Comparison of ENCODE assay signal across 11 mouse cellular contexts in the genomic region with DNA sequence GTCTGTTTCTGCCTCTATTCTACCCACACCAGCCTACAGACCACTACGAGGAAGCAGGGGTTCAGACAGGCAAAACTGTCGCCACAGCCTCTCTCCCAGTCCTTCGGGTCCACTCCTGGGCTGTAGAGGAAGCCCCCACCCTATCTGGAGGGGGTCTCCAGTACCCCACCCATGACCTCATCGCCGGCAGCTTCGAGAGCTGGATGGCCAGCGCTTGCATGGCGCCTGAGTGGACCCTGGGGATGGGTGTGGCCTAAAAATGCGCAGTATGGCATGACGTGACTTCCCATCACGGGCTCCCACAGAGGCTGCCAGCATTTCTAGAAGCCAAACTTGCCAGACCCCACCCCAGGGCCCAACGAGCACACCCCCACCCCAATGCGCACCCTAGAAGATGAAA. TPM values are rescaled to one million over a fixed set of nuclear protein-coding genes. Genes with fewer than 3 reads are reported as not detected.
DNase-seq lines count a peak whose midpoint lies in the region; ATAC-seq and TF ChIP-seq lines count a peak whose summit lies in the region.
"Had no signal": no experiment of that assay in that cellular context is flagged by ENCODE, and none has a peak within 500 bp of the region (broad histone marks: within the 10 kb centered on the region; RNA-seq: fewer than 3 reads in every experiment).

No protein-coding gene starts in this region.

- no peak for TF ChIP-seq CTCF in midbrain, postnatal 0 days (IDR thresholded peaks at IDR 0.05)
- no peak for TF ChIP-seq CTCF in testis, adult 2 months (IDR thresholded peaks at IDR 0.05; ENCODE audit: control insufficient read depth, insufficient read depth, insufficient replicate concordance, low read depth, low read length)

- 0 out of 2 replicates have a peak, but pooled peaks have one; percentile 17 for ATAC-seq in midbrain, embryonic 13.5 days
- no peak for ATAC-seq in midbrain, postnatal 0 days (ENCODE audit: low FRiP score)
- no peak for ATAC-seq in heart, embryonic 12.5 days (ENCODE audit: insufficient number of reproducible peaks, low FRiP score)
- ATAC-seq in limb, embryonic 15.5 days (ENCODE audit: insufficient number of reproducible peaks, low FRiP score, low TSS enrichment, low read depth): peak; percentile 48; the same call in 1 of the 2 replicates
- no peak for ATAC-seq in liver, embryonic 12.5 days

- no peaks in the 10 kb centered on the region for H3K27me3 ChIP-seq in midbrain, embryonic 13.5 days
- no peaks in the 10 kb centered on the region for H3K27me3 ChIP-seq in midbrain, postnatal 0 days (ENCODE audit: insufficient read depth, low read length)
- H3K27me3 ChIP-seq in heart, embryonic 12.5 days (replicated peaks): no peaks in the 10 kb centered on the region
- H3K27me3 ChIP-seq in limb, embryonic 15.5 days: peaks cover 5% of the 10 kb centered on the region; the same call in 1 of the 2 replicates
- H3K27me3 ChIP-seq in testis, adult 2 months (ENCODE audit: control insufficient read depth, insufficient read depth, low read length): no peaks in the 10 kb centered on the region
- no peaks in the 10 kb centered on the region for H3K27me3 ChIP-seq in liver, embryonic 12.5 days (replicated peaks)
- H3K27me3 ChIP-seq: hindbrain, embryonic 15.5 days had no signal

- no peak overlapping the region for H3K9ac ChIP-seq in midbrain, embryonic 13.5 days (replicated peaks)
- H3K9ac ChIP-seq in midbrain, postnatal 0 days (replicated peaks; ENCODE audit: low read length, poor library complexity, severe bottlenecking): no peak overlapping the region
- H3K9ac ChIP-seq in heart, embryonic 12.5 days: no peak overlapping the region
- H3K9ac ChIP-seq in limb, embryonic 15.5 days: no peak overlapping the region
- H3K9ac ChIP-seq in liver, embryonic 12.5 days: no peak overlapping the region
- H3K9ac ChIP-seq: hindbrain, embryonic 15.5 days had no signal

- DNase-seq in midbrain, postnatal 0 days (ENCODE audit: low spot score): no peak
- no peak for DNase-seq in embryo, embryonic 10 days (ENCODE audit: low spot score)
- no peak for DNase-seq in thymus, postnatal 0 days (ENCODE audit: low spot score)
- DNase-seq: left cerebral cortex, postnatal 4 days had no signal

- H3K36me3 ChIP-seq in midbrain, embryonic 13.5 days: no peaks in the 10 kb centered on the region
- H3K36me3 ChIP-seq in midbrain, postnatal 0 days (ENCODE audit: insufficient read depth, low read length): no peaks in the 10 kb centered on the region
- H3K36me3 ChIP-seq in heart, embryonic 12.5 days: no peaks in the 10 kb centered on the region
- H3K36me3 ChIP-seq in limb, embryonic 15.5 days: no peaks in the 10 kb centered on the region
- H3K36me3 ChIP-seq in testis, adult 2 months (ENCODE audit: control insufficient read depth, insufficient read depth, low read length): no peaks in the 10 kb centered on the region
- H3K36me3 ChIP-seq in liver, embryonic 12.5 days: no peaks in the 10 kb centered on the region
- H3K36me3 ChIP-seq: hindbrain, embryonic 15.5 days had no signal

- WGBS in midbrain, embryonic 13.5 days: 94% methylated on average over 13 of the region's 13 CpGs
- WGBS in midbrain, postnatal 0 days: 91% methylated on average over 13 of the region's 13 CpGs
- 84% methylated on average over 13 of the region's 13 CpGs for WGBS in heart, embryonic 12.5 days
- WGBS in limb, embryonic 15.5 days: 80% methylated on average over 13 of the region's 13 CpGs
- 71% methylated on average over 13 of the region's 13 CpGs for WGBS in liver, embryonic 12.5 days (ENCODE audit: insufficient replicate concordance)

- H3K27ac ChIP-seq in midbrain, embryonic 13.5 days: no peak overlapping the region
- no peak overlapping the region for H3K27ac ChIP-seq in midbrain, postnatal 0 days (ENCODE audit: low read depth, low read length)
- no peak overlapping the region for H3K27ac ChIP-seq in heart, embryonic 12.5 days (ENCODE audit: poor library complexity, severe bottlenecking)
- no peak overlapping the region for H3K27ac ChIP-seq in limb, embryonic 15.5 days
- peak overlapping the region; percentile 73 for H3K27ac ChIP-seq in testis, adult 2 months (ENCODE audit: control insufficient read depth, insufficient read depth, low read depth, low read length)
- H3K27ac ChIP-seq in liver, embryonic 12.5 days: no peak overlapping the region
- H3K27ac ChIP-seq: hindbrain, embryonic 15.5 days had no signal

- H3K4me2 ChIP-seq in midbrain, embryonic 13.5 days (replicated peaks): no peak overlapping the region
- H3K4me2 ChIP-seq in midbrain, postnatal 0 days (ENCODE audit: low read depth, low read length, poor library complexity, severe bottlenecking): no peak overlapping the region; the same call in 1 of the 2 replicates
- peak overlapping the region; percentile 50 for H3K4me2 ChIP-seq in heart, embryonic 12.5 days
- H3K4me2 ChIP-seq in limb, embryonic 15.5 days: 0 out of 2 replicates have a peak overlapping the region, but pooled peaks have one; percentile 15
- H3K4me2 ChIP-seq in liver, embryonic 12.5 days: no peak overlapping the region
- H3K4me2 ChIP-seq: hindbrain, embryonic 15.5 days had no signal

- peak; percentile 46; the same call in 1 of the 2 replicates for TF ChIP-seq POLR2A in testis, adult 2 months (IDR thresholded peaks at IDR 0.05; ENCODE audit: control insufficient read depth, low read depth, low read length)

- no peaks in the 10 kb centered on the region for H3K9me3 ChIP-seq in midbrain, embryonic 13.5 days
- no peaks in the 10 kb centered on the region for H3K9me3 ChIP-seq in midbrain, postnatal 0 days (ENCODE audit: low read length)
- H3K9me3 ChIP-seq in heart, embryonic 12.5 days (replicated peaks): no peaks in the 10 kb centered on the region
- H3K9me3 ChIP-seq in limb, embryonic 15.5 days: no peaks in the 10 kb centered on the region
- no peaks in the 10 kb centered on the region for H3K9me3 ChIP-seq in liver, embryonic 12.5 days (replicated peaks)
- H3K9me3 ChIP-seq: hindbrain, embryonic 15.5 days had no signal

- H3K4me3 ChIP-seq in midbrain, embryonic 13.5 days (replicated peaks): no peak overlapping the region
- no peak overlapping the region for H3K4me3 ChIP-seq in midbrain, postnatal 0 days (ENCODE audit: low read depth, low read length)
- no peak overlapping the region for H3K4me3 ChIP-seq in heart, embryonic 12.5 days
- H3K4me3 ChIP-seq in limb, embryonic 15.5 days: 0 out of 2 replicates have a peak overlapping the region, but pooled peaks have one; percentile 7
- peak overlapping the region; percentile 15 for H3K4me3 ChIP-seq in testis, adult 2 months (ENCODE audit: control insufficient read depth, low read depth, low read length)
- no peak overlapping the region for H3K4me3 ChIP-seq in liver, embryonic 12.5 days
- H3K4me3 ChIP-seq: hindbrain, embryonic 15.5 days had no signal

- no peaks in the 10 kb centered on the region for H3K4me1 ChIP-seq in midbrain, embryonic 13.5 days (replicated peaks)
- no peaks in the 10 kb centered on the region for H3K4me1 ChIP-seq in midbrain, postnatal 0 days (ENCODE audit: insufficient read depth, low read length)
- H3K4me1 ChIP-seq in heart, embryonic 12.5 days (replicated peaks): peaks cover 9% of the 10 kb centered on the region
- H3K4me1 ChIP-seq in limb, embryonic 15.5 days: peaks cover 20% of the 10 kb centered on the region
- H3K4me1 ChIP-seq in testis, adult 2 months (ENCODE audit: control insufficient read depth, insufficient read depth, low read length): no peaks in the 10 kb centered on the region
- 0 out of 2 replicates have a peak, but pooled peaks cover 6% of the 10 kb centered on the region for H3K4me1 ChIP-seq in liver, embryonic 12.5 days
- H3K4me1 ChIP-seq: hindbrain, embryonic 15.5 days had no signal

RNA-seq across cellular contexts. Expression of a gene that starts 2.0 kb away (rescaled TPM):
- polyA plus RNA-seq in midbrain, embryonic 13.5 days (2015; fragmentation: Nextera tagmentation; extraction: Ambion mirVana): 1.2 and 1.6 TPM in 2 replicates
- 1.0 and 1.2 TPM in 2 replicates for total RNA-seq in midbrain, postnatal 0 days (2014; rRNA removed)
- polyA plus RNA-seq in midbrain, postnatal 0 days (2015; fragmentation: Nextera tagmentation; extraction: Ambion mirVana): 1.1 and 1.5 TPM in 2 replicates
- 4.7 TPM in 2 replicates for polyA plus RNA-seq in heart, embryonic 12.5 days (2016; fragmentation: Nextera tagmentation; extraction: Ambion mirVana)
- 8.3 and 9.1 TPM in 2 replicates for polyA plus RNA-seq in limb, embryonic 15.5 days (2015; fragmentation: Nextera tagmentation; extraction: Ambion mirVana)
- polyA plus RNA-seq in testis, adult 2 months (2012; rRNA removed): 0.93 and 1.3 TPM in 2 replicates
- 1.2 and 1.8 TPM in 2 replicates for polyA plus RNA-seq in liver, embryonic 12.5 days (2016; fragmentation: Nextera tagmentation; extraction: Ambion mirVana)
- polyA plus RNA-seq in thymus, postnatal 0 days (2015; fragmentation: Nextera tagmentation; extraction: Ambion mirVana): 1.2 TPM in 2 replicates
- total RNA-seq: common myeloid progenitor, adult 5-6 weeks had no signal

Comparison
In these comparisons a context has a peak if more than half of its experiments do, and no peak if none do; other contexts are left out.
1. ATAC-seq: peak in midbrain, embryonic 13.5 days (single experiment) and limb, embryonic 15.5 days (single experiment); none in midbrain, postnatal 0 days (single experiment), heart, embryonic 12.5 days (single experiment) and liver, embryonic 12.5 days (single experiment).
2. H3K4me2 ChIP-seq: peak in heart, embryonic 12.5 days (single experiment) and limb, embryonic 15.5 days (single experiment); none in midbrain, embryonic 13.5 days (single experiment), midbrain, postnatal 0 days (single experiment) and liver, embryonic 12.5 days (single experiment).
3. H3K4me3 ChIP-seq: peak in limb, embryonic 15.5 days (single experiment) and testis, adult 2 months (single experiment); none in midbrain, embryonic 13.5 days (single experiment), midbrain, postnatal 0 days (single experiment), heart, embryonic 12.5 days (single experiment) and liver, embryonic 12.5 days (single experiment).